Mouse (Mus musculus) limb, embryonic 13.5 days (tissue): ENCODE results near the gene Asic1. TPM values are rescaled to one million over a fixed set of nuclear protein-coding genes. Genes with fewer than 3 reads are reported as not detected.
"Not testable (repeated sequence)": the region's sequence is repeated elsewhere in the genome, so short reads cannot be mapped to it uniquely, and the experiment has no call there.

Experiments used
- ATAC-seq: fragments of 200-750 bp; cut with Nextera tagmentation; 2 replicates; pipeline ENCODE4 v1.8.0; 2017; ENCODE audit warnings: low read depth, moderate number of reproducible peaks, moderate TSS enrichment; ENCODE audit not compliant: low FRiP score
- H3K27ac ChIP-seq: fragments of 300-500 bp; sonication (generic); 2 replicates; pipeline ENCODE4 v1.5.1; 2015; ENCODE audit warnings: inconsistent platforms, mild to moderate bottlenecking, moderate library complexity
- H3K27me3 ChIP-seq: fragments of 300-500 bp; sonication (generic); 2 replicates; pipeline ENCODE4 v1.6.1; 2015; ENCODE audit warnings: mild to moderate bottlenecking, inconsistent platforms
- H3K36me3 ChIP-seq: fragments of 300-500 bp; sonication (generic); 2 replicates; pipeline ENCODE4 v1.6.1; 2015; ENCODE audit warnings: inconsistent platforms, mild to moderate bottlenecking, moderate library complexity
- H3K4me1 ChIP-seq: fragments of 300-500 bp; sonication (generic); 2 replicates; pipeline ENCODE4 v1.6.1; 2015; ENCODE audit warnings: inconsistent platforms
- H3K4me2 ChIP-seq: fragments of 300-500 bp; sonication (generic); replicated peaks from 2 replicates; pipeline ENCODE4 v1.6.1; 2015; ENCODE audit warnings: inconsistent platforms, mild to moderate bottlenecking, moderate library complexity
- H3K4me3 ChIP-seq: fragments of 300-500 bp; sonication (generic); 2 replicates; pipeline ENCODE4 v1.5.1; 2015; ENCODE audit warnings: moderate library complexity, mild to moderate bottlenecking, inconsistent platforms
- H3K9ac ChIP-seq: fragments of 300-500 bp; sonication (generic); 2 replicates; pipeline ENCODE4 v1.6.1; 2015; ENCODE audit warnings: mild to moderate bottlenecking, inconsistent platforms
- H3K9me3 ChIP-seq: fragments of 300-500 bp; sonication (generic); 2 replicates; pipeline ENCODE4 v1.6.1; 2016; ENCODE audit warnings: inconsistent platforms
- WGBS: fragments of 180-500 bp; shearing (Covaris S2); methylation state at CpG from one replicate; pipeline ENCODE4 v1.1.7; 2015; 5-methylcytosine and 5-hydroxymethylcytosine counted together
- polyA plus RNA-seq: library from polyadenylated mRNA; unstranded; fragments of >200 nt; fragmentation: Nextera tagmentation; extraction: Ambion mirVana; gene quantifications from 2 replicates; pipeline ENCODE4 v1.2.1, GENCODE M21; 2015

Gene Asic1
- polyA plus RNA-seq, 1 experiment from 2014 or later: 1.7 TPM

GRCm38 (mm10) chr15:99725341-99726155, 55.4 kb downstream of the Asic1 start, which contains the start of gene Cox14:
Cox14 (plus strand) TSS chr15:99725618.
- ATAC-seq: peak; percentile 96
- Histone ChIP-seq H3K9ac (peak within 1 kb of the TSS; percentile 98), H3K4me3 (peak within 1 kb of the TSS; percentile 96), H3K27ac (peak within 1 kb of the TSS; percentile 93), H3K9me3 (peaks cover 5% of the 10 kb centered on the region), H3K4me1 (peaks cover 27% of the 10 kb centered on the region), H3K36me3 (peaks cover 43% of the 10 kb centered on the region), H3K27me3 (no peaks in the 10 kb centered on the region), H3K4me2 (peak within 1 kb of the TSS; percentile 85)
- under 1% methylated on average over 68 of the region's 68 CpGs for WGBS

GRCm38 (mm10) chr15:99726549-99726948, 56.4 kb downstream of the Asic1 start:
- H3K36me3 ChIP-seq: peaks cover 46% of the 10 kb centered on the region

GRCm38 (mm10) chr15:99727039-99727438, 56.9 kb downstream of the Asic1 start:
- not testable (repeated sequence) for H3K9ac ChIP-seq, H3K9me3 ChIP-seq, H3K4me3 ChIP-seq, H3K27me3 ChIP-seq, ATAC-seq, H3K27ac ChIP-seq
- 86% methylated on average over 4 of the region's 5 CpGs for whole genome bisulfite sequencing
- Histone ChIP-seq H3K36me3 (peaks cover 46% of the 10 kb centered on the region), H3K4me1 (peaks cover 27% of the 10 kb centered on the region), H3K4me2 (peak overlapping the region; percentile 85; the same call in 1 of the 2 replicates)

More at GRCm38 (mm10) chr15:99726549-99726948, 56.4 kb downstream of the Asic1 start:
- Histone ChIP-seq H3K4me3 (peak overlapping the region; percentile 96), H3K9ac (peak overlapping the region; percentile 98), H3K4me1 (peaks cover 27% of the 10 kb centered on the region), H3K27ac (no peak overlapping the region), H3K27me3 (no peaks in the 10 kb centered on the region), H3K9me3 (peaks cover 5% of the 10 kb centered on the region), H3K4me2 (peak overlapping the region; percentile 85)
- ATAC-seq: no peak
- WGBS: 71% methylated on average over 2 of the region's 2 CpGs

GRCm38 (mm10) chr15:99727525-99727924, 57.4 kb downstream of the Asic1 start:
- Histone ChIP-seq H3K27ac (no peak overlapping the region), H3K9ac (no peak overlapping the region), H3K9me3 (peaks cover 5% of the 10 kb centered on the region), H3K27me3 (no peaks in the 10 kb centered on the region), H3K4me2 (no peak overlapping the region), H3K36me3 (peaks cover 47% of the 10 kb centered on the region), H3K4me3 (no peak overlapping the region), H3K4me1 (peaks cover 27% of the 10 kb centered on the region)
- WGBS: 97% methylated on average over 12 of the region's 12 CpGs
- no peak for ATAC-seq

- Histone ChIP-seq H3K4me3 (no peak overlapping the region), H3K9ac (no peak overlapping the region), H3K4me1 (peaks cover 25% of the 10 kb centered on the region), H3K36me3 (peaks cover 54% of the 10 kb centered on the region), H3K27me3 (no peaks in the 10 kb centered on the region), H3K4me2 (no peak overlapping the region), H3K27ac (no peak overlapping the region), H3K9me3 (peaks cover 5% of the 10 kb centered on the region)
- WGBS: 80% methylated on average over 5 of the region's 5 CpGs
- no peak for ATAC-seq
Observed at GRCm38 (mm10) chr15:99728211-99728610, 58.0 kb downstream of the Asic1 start.

GRCm38 (mm10) chr15:99729056-99729783, 59.1 kb downstream of the Asic1 start:
- no peak overlapping the region for H3K9ac ChIP-seq
- WGBS: 96% methylated on average over 3 of the region's 4 CpGs
- H3K4me1 ChIP-seq: peaks cover 15% of the 10 kb centered on the region
- no peak for ATAC-seq
- no peak overlapping the region for H3K27ac ChIP-seq
- no peaks in the 10 kb centered on the region for H3K27me3 ChIP-seq
- peaks cover 64% of the 10 kb centered on the region for H3K36me3 ChIP-seq
- no peak overlapping the region for H3K4me2 ChIP-seq
- H3K4me3 ChIP-seq: no peak overlapping the region
- peaks cover 5% of the 10 kb centered on the region for H3K9me3 ChIP-seq

- WGBS: 95% methylated on average over 2 of the region's 2 CpGs
- Histone ChIP-seq H3K4me2 (no peak overlapping the region), H3K9me3 (peaks cover 5% of the 10 kb centered on the region), H3K4me3 (no peak overlapping the region), H3K4me1 (peaks cover 5% of the 10 kb centered on the region), H3K36me3 (peaks cover 83% of the 10 kb centered on the region), H3K27ac (no peak overlapping the region), H3K9ac (no peak overlapping the region), H3K27me3 (no peaks in the 10 kb centered on the region)
- ATAC-seq: no peak
Observed at GRCm38 (mm10) chr15:99731167-99731566, 61.0 kb downstream of the Asic1 start.

GRCm38 (mm10) chr15:99731678-99732077, 61.5 kb downstream of the Asic1 start:
- peaks cover 1% of the 10 kb centered on the region for H3K4me1 ChIP-seq
- H3K27me3 ChIP-seq: no peaks in the 10 kb centered on the region
- no peak overlapping the region for H3K4me2 ChIP-seq
- H3K9me3 ChIP-seq: peaks cover 5% of the 10 kb centered on the region
- 92% methylated on average over 3 of the region's 3 CpGs for WGBS
- H3K4me3 ChIP-seq: no peak overlapping the region
- peaks cover 88% of the 10 kb centered on the region for H3K36me3 ChIP-seq
- no peak overlapping the region for H3K9ac ChIP-seq
- no peak overlapping the region for H3K27ac ChIP-seq
- ATAC-seq: no peak

GRCm38 (mm10) chr15:99733186-99733585, 63.0 kb downstream of the Asic1 start:
- 92% methylated on average over 5 of the region's 5 CpGs for WGBS
- Histone ChIP-seq H3K27me3 (no peaks in the 10 kb centered on the region), H3K4me2 (no peak overlapping the region), H3K4me1 (no peaks in the 10 kb centered on the region), H3K9ac (no peak overlapping the region), H3K27ac (no peak overlapping the region), H3K36me3 (peaks cover 94% of the 10 kb centered on the region), H3K4me3 (no peak overlapping the region), H3K9me3 (peaks cover 5% of the 10 kb centered on the region)
- ATAC-seq: no peak

- WGBS: 92% methylated on average over 2 of the region's 2 CpGs
- no peak overlapping the region for H3K27ac ChIP-seq
- H3K4me1 ChIP-seq: no peaks in the 10 kb centered on the region
- no peaks in the 10 kb centered on the region for H3K27me3 ChIP-seq
- H3K9me3 ChIP-seq: no peaks in the 10 kb centered on the region
- H3K4me3 ChIP-seq: no peak overlapping the region
- H3K36me3 ChIP-seq: peaks cover 96% of the 10 kb centered on the region
- no peak for ATAC-seq
- no peak overlapping the region for H3K9ac ChIP-seq
- no peak overlapping the region for H3K4me2 ChIP-seq
Observed at GRCm38 (mm10) chr15:99735631-99736030, 65.5 kb downstream of the Asic1 start.

GRCm38 (mm10) chr15:99736675-99737074, 66.5 kb downstream of the Asic1 start:
- Histone ChIP-seq H3K27ac (no peak overlapping the region), H3K9me3 (no peaks in the 10 kb centered on the region), H3K9ac (no peak overlapping the region), H3K4me3 (no peak overlapping the region), H3K27me3 (no peaks in the 10 kb centered on the region), H3K36me3 (peaks cover 99% of the 10 kb centered on the region), H3K4me2 (no peak overlapping the region), H3K4me1 (no peaks in the 10 kb centered on the region)
- WGBS: 90% methylated on average over 11 of the region's 11 CpGs
- no peak for ATAC-seq

- H3K4me2 ChIP-seq: no peak overlapping the region
- H3K9ac ChIP-seq: no peak overlapping the region
- H3K27ac ChIP-seq: no peak overlapping the region
- no peak overlapping the region for H3K4me3 ChIP-seq
- no peaks in the 10 kb centered on the region for H3K4me1 ChIP-seq
- H3K9me3 ChIP-seq: no peaks in the 10 kb centered on the region
- WGBS: 93% methylated on average over 4 of the region's 4 CpGs
- no peaks in the 10 kb centered on the region for H3K27me3 ChIP-seq
- H3K36me3 ChIP-seq: peaks cover 95% of the 10 kb centered on the region
- ATAC-seq: no peak
Observed at GRCm38 (mm10) chr15:99740229-99740628, 70.1 kb downstream of the Asic1 start.
